Mouse (Mus musculus) CD8-positive naive resting alpha-beta T cell, adult 2 months (primary cell): ENCODE measurements around the gene Cacng6.
A peak's percentile ranks its signal among the peaks of the same experiment; 100 is the strongest.

Experiments
- DNase-seq, 2 experiments: peaks; one replicate each; pipeline ENCODE4 v3.0.0; 2022; ENCODE audit warnings: low read depth in 2 of 2, low spot score in 2 of 2

The Cacng6 gene

GRCm38 (mm10) chr7:3419941-3420340, 4.1 kb upstream of the Cacng6 start:
- DNase-seq: no peak

GRCm38 (mm10) chr7:3420466-3420865, 3.5 kb upstream of the Cacng6 start:
- DNase-seq: no peak

- DNase-seq: no peak
Observed at GRCm38 (mm10) chr7:3421297-3421696, 2.7 kb upstream of the Cacng6 start.

- DNase-seq: no peak
Observed at GRCm38 (mm10) chr7:3422051-3422450, 1.9 kb upstream of the Cacng6 start.

- no peak for DNase-seq
Observed at GRCm38 (mm10) chr7:3423430-3423829, 565 bp upstream of the Cacng6 start.

- DNase-seq: no peak
Observed at GRCm38 (mm10) chr7:3425141-3425540, 1.1 kb downstream of the Cacng6 start.

- no peak for DNase-seq
Observed at GRCm38 (mm10) chr7:3430161-3430560, 6.2 kb downstream of the Cacng6 start.

- DNase-seq: no peak
Observed at GRCm38 (mm10) chr7:3432066-3432465, 8.1 kb downstream of the Cacng6 start.

- DNase-seq: no peak
Observed at GRCm38 (mm10) chr7:3437941-3438340, 13.9 kb downstream of the Cacng6 start.

GRCm38 (mm10) chr7:3439984-3440383, 16.0 kb downstream of the Cacng6 start:
- no peak for DNase-seq

- no peak for DNase-seq
Observed at GRCm38 (mm10) chr7:3440526-3440925, 16.5 kb downstream of the Cacng6 start.

GRCm38 (mm10) chr7:3442476-3443062, 18.6 kb downstream of the Cacng6 start:
- no peak for DNase-seq

GRCm38 (mm10) chr7:3444678-3445077, 20.7 kb downstream of the Cacng6 start:
- DNase-seq: no peak

- no peak for DNase-seq
Observed at GRCm38 (mm10) chr7:3446584-3446983, 22.6 kb downstream of the Cacng6 start.

- no peak for DNase-seq
Observed at GRCm38 (mm10) chr7:3447026-3447425, 23.0 kb downstream of the Cacng6 start.

GRCm38 (mm10) chr7:3448737-3449454, 24.9 kb downstream of the Cacng6 start:
- DNase-seq: peak; percentile 41 to 55

GRCm38 (mm10) chr7:3450671-3451070, 26.7 kb downstream of the Cacng6 start:
- no peak for DNase-seq

GRCm38 (mm10) chr7:3451161-3451560, 27.2 kb downstream of the Cacng6 start:
- DNase-seq: no peak

- no peak for DNase-seq
Observed at GRCm38 (mm10) chr7:3452821-3453485, 29.0 kb downstream of the Cacng6 start.

- DNase-seq: no peak
Observed at GRCm38 (mm10) chr7:3453486-3454183, 29.6 kb downstream of the Cacng6 start.

GRCm38 (mm10) chr7:3457111-3457840, 33.3 kb downstream of the Cacng6 start:
- DNase-seq: no peak
